Mouse (Mus musculus): ENCODE measurements around the gene Prkg1. TPM values are rescaled to one million over a fixed set of nuclear protein-coding genes. Genes with fewer than 3 reads are reported as not detected.
A peak's percentile ranks its signal among the peaks of the same experiment; 100 is the strongest.

The Prkg1 gene
- polyA plus RNA-seq, 1 experiment from 2014 or later, result 6.0 TPM

- no peaks in the 10 kb centered on the region for H3K9me3 ChIP-seq (ENCODE audit: low read depth, low read length)
- ATAC-seq (ENCODE audit: insufficient read depth) (peak; percentile 81), DNase-seq (peak; percentile 94)
- no peaks in the 10 kb centered on the region for H3K27me3 ChIP-seq (ENCODE audit: insufficient read depth, low read length)
- peak; percentile 17; the same call in 1 of the 2 replicates for TF ChIP-seq CTCF (IDR thresholded peaks at IDR 0.05; ENCODE audit: low read depth)
- peak overlapping the region; percentile 65 for H3K4me2 ChIP-seq
- WGBS, result under 1% methylated on average over 24 of the region's 24 CpGs
- no peaks in the 10 kb centered on the region; the same call in 1 of the 2 replicates for H3K4me1 ChIP-seq (ENCODE audit: insufficient read depth)
- no peaks in the 10 kb centered on the region for H3K36me3 ChIP-seq (ENCODE audit: insufficient read depth)
- peak overlapping the region; percentile 93 for H3K27ac ChIP-seq (ENCODE audit: low read depth)
- H3K9ac ChIP-seq, result peak overlapping the region; percentile 63
- peak overlapping the region; percentile 48 for H3K4me3 ChIP-seq (ENCODE audit: low read depth, low read length)
Observed at GRCm38 (mm10) chr19:31762411-31763245, 2.2 kb downstream of the Prkg1 start.

GRCm38 (mm10) chr19:31759855-31760254 lies 5.0 kb downstream of the Prkg1 start:
- Histone ChIP-seq H3K27me3 (ENCODE audit: insufficient read depth, low read length) (no peaks in the 10 kb centered on the region), H3K36me3 (ENCODE audit: insufficient read depth) (no peaks in the 10 kb centered on the region), H3K27ac (ENCODE audit: low read depth) (no peak overlapping the region), H3K9ac (no peak overlapping the region), H3K9me3 (ENCODE audit: low read depth, low read length) (no peaks in the 10 kb centered on the region), H3K4me2 (no peak overlapping the region), H3K4me1 (ENCODE audit: insufficient read depth) (no peaks in the 10 kb centered on the region; the same call in 1 of the 2 replicates), H3K4me3 (ENCODE audit: low read depth, low read length) (no peak overlapping the region)
- 41% methylated on average over 3 of the region's 3 CpGs for WGBS
- DNase-seq (no peak), ATAC-seq (ENCODE audit: insufficient read depth) (no peak)
- no peak for TF ChIP-seq CTCF (IDR thresholded peaks at IDR 0.05; ENCODE audit: low read depth)

GRCm38 (mm10) chr19:31755929-31756792 lies 8.7 kb downstream of the Prkg1 start:
- no peak overlapping the region for H3K9ac ChIP-seq
- H3K4me2 ChIP-seq, result peak overlapping the region; percentile 39
- DNase-seq (peak; percentile 91), ATAC-seq (ENCODE audit: insufficient read depth) (peak; percentile 51; the same call in 1 of the 2 replicates)
- WGBS, result 43% methylated on average over 11 of the region's 11 CpGs
- H3K9me3 ChIP-seq (ENCODE audit: low read depth, low read length), result no peaks in the 10 kb centered on the region
- no peaks in the 10 kb centered on the region for H3K27me3 ChIP-seq (ENCODE audit: insufficient read depth, low read length)
- no peak overlapping the region for H3K27ac ChIP-seq (ENCODE audit: low read depth)
- TF ChIP-seq CTCF (IDR thresholded peaks at IDR 0.05; ENCODE audit: low read depth), result peak; percentile 74
- H3K36me3 ChIP-seq (ENCODE audit: insufficient read depth), result no peaks in the 10 kb centered on the region
- H3K4me3 ChIP-seq (ENCODE audit: low read depth, low read length), result no peak overlapping the region
- H3K4me1 ChIP-seq (ENCODE audit: insufficient read depth), result peaks cover 14% of the 10 kb centered on the region

- WGBS, result 37% methylated on average over 9 of the region's 9 CpGs
- H3K4me3 ChIP-seq (ENCODE audit: low read depth, low read length), result no peak overlapping the region
- no peaks in the 10 kb centered on the region for H3K27me3 ChIP-seq (ENCODE audit: insufficient read depth, low read length)
- H3K9ac ChIP-seq, result no peak overlapping the region
- peak; percentile 21 for DNase-seq
- H3K4me2 ChIP-seq, result 0 out of 2 replicates have a peak overlapping the region, but pooled peaks have one; percentile 5
- TF ChIP-seq CTCF (IDR thresholded peaks at IDR 0.05; ENCODE audit: low read depth), result no peak
- no peaks in the 10 kb centered on the region for H3K36me3 ChIP-seq (ENCODE audit: insufficient read depth)
- H3K9me3 ChIP-seq (ENCODE audit: low read depth, low read length), result no peaks in the 10 kb centered on the region
- H3K4me1 ChIP-seq (ENCODE audit: insufficient read depth), result peaks cover 17% of the 10 kb centered on the region
- ATAC-seq (ENCODE audit: insufficient read depth), result no peak
- H3K27ac ChIP-seq (ENCODE audit: low read depth), result peak overlapping the region; percentile 61; the same call in 1 of the 2 replicates
Observed at GRCm38 (mm10) chr19:31754642-31755287, 10.1 kb downstream of the Prkg1 start.

GRCm38 (mm10) chr19:31750976-31751676 lies 13.7 kb downstream of the Prkg1 start:
- no peak overlapping the region for H3K9ac ChIP-seq
- no peaks in the 10 kb centered on the region for H3K36me3 ChIP-seq (ENCODE audit: insufficient read depth)
- TF ChIP-seq CTCF (IDR thresholded peaks at IDR 0.05; ENCODE audit: low read depth), result no peak
- ATAC-seq (ENCODE audit: insufficient read depth), result peak; percentile 90
- peak; percentile 82 for DNase-seq
- H3K9me3 ChIP-seq (ENCODE audit: low read depth, low read length), result no peaks in the 10 kb centered on the region
- H3K4me1 ChIP-seq (ENCODE audit: insufficient read depth), result peaks cover 17% of the 10 kb centered on the region
- H3K27ac ChIP-seq (ENCODE audit: low read depth), result peak overlapping the region; percentile 59
- no peak overlapping the region for H3K4me3 ChIP-seq (ENCODE audit: low read depth, low read length)
- H3K4me2 ChIP-seq, result peak overlapping the region; percentile 25
- no peaks in the 10 kb centered on the region for H3K27me3 ChIP-seq (ENCODE audit: insufficient read depth, low read length)
- WGBS, result 20% methylated on average over 11 of the region's 11 CpGs

GRCm38 (mm10) chr19:31746635-31747034 lies 18.2 kb downstream of the Prkg1 start:
- Histone ChIP-seq H3K9ac (no peak overlapping the region), H3K27me3 (ENCODE audit: insufficient read depth, low read length) (no peaks in the 10 kb centered on the region), H3K27ac (ENCODE audit: low read depth) (no peak overlapping the region), H3K4me2 (no peak overlapping the region), H3K36me3 (ENCODE audit: insufficient read depth) (no peaks in the 10 kb centered on the region), H3K9me3 (ENCODE audit: low read depth, low read length) (no peaks in the 10 kb centered on the region), H3K4me3 (ENCODE audit: low read depth, low read length) (no peak overlapping the region), H3K4me1 (ENCODE audit: insufficient read depth) (peaks cover 8% of the 10 kb centered on the region; the same call in 1 of the 2 replicates)
- no peak for ATAC-seq (ENCODE audit: insufficient read depth)
- 21% methylated on average over 2 of the region's 2 CpGs for WGBS
- TF ChIP-seq CTCF (IDR thresholded peaks at IDR 0.05; ENCODE audit: low read depth), result peak; percentile 71
- DNase-seq, result peak; percentile 79
